Mouse (Mus musculus) embryonic facial prominence, embryonic 14.5 days (tissue): ENCODE data around the gene Ccna2. TPM values are rescaled to one million over a fixed set of nuclear protein-coding genes. Genes with fewer than 3 reads are reported as not detected.

ENCODE experiments used
- ATAC-seq: fragments of 200-750 bp; cut with Nextera tagmentation; 2 replicates; pipeline ENCODE4 v1.8.0; 2017; ENCODE audit warnings: low read depth, moderate number of reproducible peaks, moderate TSS enrichment
- DNase-seq: peaks from one replicate; pipeline ENCODE4 v3.0.0-alpha.2; 2015; ENCODE audit warnings: low spot score
- H3K27ac ChIP-seq: fragments of 300-500 bp; sonication (generic); replicated peaks from 2 replicates; pipeline ENCODE4 v1.5.1; 2014; ENCODE audit warnings: low read depth, mild to moderate bottlenecking, low read length, moderate library complexity
- H3K27me3 ChIP-seq: fragments of 300-500 bp; sonication (generic); replicated peaks from 2 replicates; pipeline ENCODE4 v1.6.1; 2014; ENCODE audit warnings: low read length; ENCODE audit not compliant: control insufficient read depth, insufficient read depth
- H3K36me3 ChIP-seq: fragments of 300-500 bp; sonication (generic); 2 replicates; pipeline ENCODE4 v1.6.1; 2014; ENCODE audit warnings: low read length, mixed read lengths; ENCODE audit not compliant: control insufficient read depth, insufficient read depth
- H3K4me1 ChIP-seq: fragments of 300-500 bp; sonication (generic); 2 replicates; pipeline ENCODE4 v1.6.1; 2014; ENCODE audit warnings: antibody characterized with exemption, low read length; ENCODE audit not compliant: control insufficient read depth, insufficient read depth
- H3K4me2 ChIP-seq: fragments of 300-500 bp; sonication (generic); 2 replicates; pipeline ENCODE4 v1.6.1; 2014; ENCODE audit warnings: low read depth, mild to moderate bottlenecking, low read length, moderate library complexity, mixed read lengths
- H3K4me3 ChIP-seq: fragments of 300-500 bp; sonication (generic); 2 replicates; pipeline ENCODE4 v1.5.1; 2014; ENCODE audit warnings: low read depth, mild to moderate bottlenecking, low read length
- H3K9ac ChIP-seq: fragments of 300-500 bp; sonication (generic); 2 replicates; pipeline ENCODE4 v1.6.1; 2014; ENCODE audit warnings: low read depth, mild to moderate bottlenecking, low read length, moderate library complexity, mixed read lengths
- H3K9me3 ChIP-seq: fragments of 300-500 bp; sonication (generic); 2 replicates; pipeline ENCODE4 v1.6.1; 2016; ENCODE audit warnings: low read length; ENCODE audit not compliant: control insufficient read depth
- WGBS: fragments of 180-500 bp; shearing (Covaris S2); extraction: QIAGEN DNeasy Blood & Tissue Kit; methylation state at CpG from one replicate; pipeline ENCODE4 v1.1.7; 2014; 5-methylcytosine and 5-hydroxymethylcytosine counted together
- polyA plus RNA-seq: library from polyadenylated mRNA; unstranded; fragments of >200 nt; fragmentation: Nextera tagmentation; extraction: Ambion mirVana; gene quantifications from 2 replicates; pipeline ENCODE4 v1.2.1, GENCODE M21; 2014

Gene Ccna2
- polyA plus RNA-seq, 1 experiment from 2014 or later = 159 TPM

GRCm38 (mm10) chr3:36530781-36531180 is 41.2 kb downstream of the Ccna2 start:
- Histone ChIP-seq H3K27ac (no peak overlapping the region), H3K4me3 (no peak overlapping the region), H3K9me3 (no peaks in the 10 kb centered on the region), H3K9ac (no peak overlapping the region), H3K27me3 (peaks cover 13% of the 10 kb centered on the region), H3K4me1 (no peaks in the 10 kb centered on the region), H3K4me2 (no peak overlapping the region), H3K36me3 (no peaks in the 10 kb centered on the region)
- DNase-seq (no peak), ATAC-seq (no peak)
- 67% methylated on average over 5 of the region's 5 CpGs for WGBS

- no peak overlapping the region for H3K4me3 ChIP-seq
- no peaks in the 10 kb centered on the region for H3K4me1 ChIP-seq
- H3K4me2 ChIP-seq = no peak overlapping the region
- H3K9me3 ChIP-seq = no peaks in the 10 kb centered on the region
- no peak for ATAC-seq
- no peaks in the 10 kb centered on the region for H3K36me3 ChIP-seq
- 93% methylated on average over 6 of the region's 6 CpGs for WGBS
- H3K27me3 ChIP-seq = peaks cover 13% of the 10 kb centered on the region
- no peak overlapping the region for H3K27ac ChIP-seq
- no peak for DNase-seq
- no peak overlapping the region for H3K9ac ChIP-seq
These were observed 41.6 kb downstream of the Ccna2 start for GRCm38 (mm10) chr3:36530345-36530744.

- H3K36me3 ChIP-seq = no peaks in the 10 kb centered on the region
- no peak overlapping the region for H3K4me3 ChIP-seq
- DNase-seq (no peak), ATAC-seq (no peak)
- H3K4me1 ChIP-seq = 0 out of 2 replicates have a peak, but pooled peaks cover 4% of the 10 kb centered on the region
- H3K27me3 ChIP-seq = peaks cover 36% of the 10 kb centered on the region
- H3K4me2 ChIP-seq = no peak overlapping the region
- WGBS = 61% methylated on average over 3 of the region's 3 CpGs
- no peaks in the 10 kb centered on the region for H3K9me3 ChIP-seq
- no peak overlapping the region for H3K27ac ChIP-seq
- H3K9ac ChIP-seq = no peak overlapping the region
These were observed 47.5 kb downstream of the Ccna2 start for GRCm38 (mm10) chr3:36524466-36524865.

GRCm38 (mm10) chr3:36522137-36522536 is 49.8 kb downstream of the Ccna2 start:
- Histone ChIP-seq H3K27me3 (peaks cover 36% of the 10 kb centered on the region), H3K9me3 (no peaks in the 10 kb centered on the region), H3K27ac (no peak overlapping the region), H3K4me3 (no peak overlapping the region), H3K4me1 (0 out of 2 replicates have a peak, but pooled peaks cover 4% of the 10 kb centered on the region), H3K9ac (no peak overlapping the region), H3K36me3 (no peaks in the 10 kb centered on the region), H3K4me2 (no peak overlapping the region)
- ATAC-seq (no peak), DNase-seq (no peak)
- 12% methylated on average over 4 of the region's 4 CpGs for WGBS

- Histone ChIP-seq H3K9me3 (no peaks in the 10 kb centered on the region), H3K36me3 (no peaks in the 10 kb centered on the region), H3K4me2 (peak within 1 kb of the TSS; percentile 87), H3K4me3 (peak within 1 kb of the TSS; percentile 45), H3K4me1 (0 out of 2 replicates have a peak, but pooled peaks cover 4% of the 10 kb centered on the region), H3K9ac (peak within 1 kb of the TSS; percentile 56), H3K27me3 (peaks cover 36% of the 10 kb centered on the region), H3K27ac (no peak within 1 kb of the TSS)
- DNase-seq = peak; percentile 20
- ATAC-seq = peak; percentile 44; the same call in 1 of the 2 replicates
- WGBS = 1% methylated on average over 50 of the region's 51 CpGs
These were observed 50.6 kb downstream of the Ccna2 start, which contains the start of gene Gm11549 for GRCm38 (mm10) chr3:36521073-36522060. Gm11549 (minus strand) TSS chr3:36521813.

- DNase-seq = no peak
These were observed 55.8 kb downstream of the Ccna2 start for GRCm38 (mm10) chr3:36516196-36516595.

More at GRCm38 (mm10) chr3:36516196-36516595, 55.8 kb downstream of the Ccna2 start:
- Histone ChIP-seq H3K36me3 (no peaks in the 10 kb centered on the region), H3K4me1 (no peaks in the 10 kb centered on the region), H3K9ac (no peak overlapping the region), H3K4me3 (no peak overlapping the region), H3K27me3 (peaks cover 14% of the 10 kb centered on the region), H3K9me3 (no peaks in the 10 kb centered on the region), H3K4me2 (no peak overlapping the region), H3K27ac (no peak overlapping the region)
- ATAC-seq = no peak
- 87% methylated on average over 9 of the region's 9 CpGs for WGBS

Other genes with a start within 250 kb of the Ccna2 start
- gene Anxa5, start 96.3 kb downstream of the Ccna2 start, polyA plus RNA-seq = 458 and 477 TPM in 2 replicates
- 2.0 and 2.8 TPM in 2 replicates for gene 1810062G17Rik, start 96.2 kb downstream of the Ccna2 start, polyA plus RNA-seq
- 0.33 and 0.73 TPM in 2 replicates for gene Gm11549, start 50.3 kb downstream of the Ccna2 start, polyA plus RNA-seq
- gene Exosc9, start 19.5 kb downstream of the Ccna2 start, polyA plus RNA-seq = 52.9 and 53.7 TPM in 2 replicates
- 14.9 and 15.5 TPM in 2 replicates for gene Bbs7, start 41.3 kb upstream of the Ccna2 start, polyA plus RNA-seq
- 3.8 and 5.8 TPM in 2 replicates for gene Trpc3, start 118.0 kb upstream of the Ccna2 start, polyA plus RNA-seq